Mouse (Mus musculus): Measurements from ENCODE around the gene Adipoq.

Adipoq gene

GRCm38 (mm10) chr16:23103038-23103745 lies 43.1 kb upstream of the Adipoq start:
- Histone ChIP-seq H3K27me3 (ENCODE audit: insufficient read depth, low read length) (no peaks in the 10 kb centered on the region), H3K4me1 (replicated peaks; ENCODE audit: low read depth, low read length) (peaks cover 58% of the 10 kb centered on the region), H3K4me3 (replicated peaks; ENCODE audit: low read length) (peak overlapping the region; percentile 82), H3K9me3 (ENCODE audit: low read length) (no peaks in the 10 kb centered on the region), H3K36me3 (ENCODE audit: insufficient read depth, low read length) (peaks cover 6% of the 10 kb centered on the region)
- no peak for TF ChIP-seq POU5F1 (IDR thresholded peaks at IDR 0.05; ENCODE audit: borderline replicate concordance, low read length)
- no peak; the same call in 1 of the 2 replicates for TF ChIP-seq NANOG (IDR thresholded peaks at IDR 0.05; ENCODE audit: borderline replicate concordance, low read length)
- no peak for TF ChIP-seq CTCF (conservative IDR thresholded peaks at IDR 0.05; ENCODE audit: low read length)

- peak overlapping the region; percentile 82 for H3K4me3 ChIP-seq (replicated peaks; ENCODE audit: low read length)
- TF ChIP-seq CTCF (conservative IDR thresholded peaks at IDR 0.05; ENCODE audit: low read length) (no peak), POU5F1 (IDR thresholded peaks at IDR 0.05; ENCODE audit: borderline replicate concordance, low read length) (no peak), NANOG (IDR thresholded peaks at IDR 0.05; ENCODE audit: borderline replicate concordance, low read length) (no peak)
- no peaks in the 10 kb centered on the region for H3K27me3 ChIP-seq (ENCODE audit: insufficient read depth, low read length)
- no peaks in the 10 kb centered on the region for H3K9me3 ChIP-seq (ENCODE audit: low read length)
- peaks cover 52% of the 10 kb centered on the region for H3K4me1 ChIP-seq (replicated peaks; ENCODE audit: low read depth, low read length)
- H3K36me3 ChIP-seq (ENCODE audit: insufficient read depth, low read length): peaks cover 12% of the 10 kb centered on the region
Measured at GRCm38 (mm10) chr16:23103841-23104240, 42.5 kb upstream of the Adipoq start.

- no peaks in the 10 kb centered on the region for H3K27me3 ChIP-seq (ENCODE audit: insufficient read depth, low read length)
- H3K4me1 ChIP-seq (replicated peaks; ENCODE audit: low read depth, low read length): peaks cover 43% of the 10 kb centered on the region
- H3K9me3 ChIP-seq (ENCODE audit: low read length): no peaks in the 10 kb centered on the region
- H3K36me3 ChIP-seq (ENCODE audit: insufficient read depth, low read length): peaks cover 35% of the 10 kb centered on the region
- peak overlapping the region; percentile 100 for H3K4me3 ChIP-seq (replicated peaks; ENCODE audit: low read length)
- TF ChIP-seq POU5F1 (IDR thresholded peaks at IDR 0.05; ENCODE audit: borderline replicate concordance, low read length) (no peak), NANOG (IDR thresholded peaks at IDR 0.05; ENCODE audit: borderline replicate concordance, low read length) (no peak)
Measured at GRCm38 (mm10) chr16:23106121-23106520, 40.2 kb upstream of the Adipoq start.

- Histone ChIP-seq H3K4me1 (replicated peaks; ENCODE audit: low read depth, low read length) (peaks cover 36% of the 10 kb centered on the region), H3K9me3 (ENCODE audit: low read length) (no peaks in the 10 kb centered on the region), H3K27me3 (ENCODE audit: insufficient read depth, low read length) (no peaks in the 10 kb centered on the region), H3K36me3 (ENCODE audit: insufficient read depth, low read length) (peaks cover 48% of the 10 kb centered on the region), H3K4me3 (replicated peaks; ENCODE audit: low read length) (peak within 1 kb of the TSS; percentile 100)
- TF ChIP-seq CTCF (conservative IDR thresholded peaks at IDR 0.05; ENCODE audit: low read length): no peak
- no peak for TF ChIP-seq POU5F1 (IDR thresholded peaks at IDR 0.05; ENCODE audit: borderline replicate concordance, low read length)
- no peak for TF ChIP-seq NANOG (IDR thresholded peaks at IDR 0.05; ENCODE audit: borderline replicate concordance, low read length)
Measured at GRCm38 (mm10) chr16:23107231-23107942, 38.9 kb upstream of the Adipoq start, which contains the start of gene Eif4a2. Gene Eif4a2, plus strand, starts transcription at chr16:23107444.

- Histone ChIP-seq H3K27me3 (ENCODE audit: insufficient read depth, low read length) (no peaks in the 10 kb centered on the region), H3K9me3 (ENCODE audit: low read length) (no peaks in the 10 kb centered on the region), H3K36me3 (ENCODE audit: insufficient read depth, low read length) (peaks cover 55% of the 10 kb centered on the region), H3K4me3 (replicated peaks; ENCODE audit: low read length) (peak overlapping the region; percentile 100), H3K4me1 (replicated peaks; ENCODE audit: low read depth, low read length) (peaks cover 41% of the 10 kb centered on the region)
- no peak for TF ChIP-seq NANOG (IDR thresholded peaks at IDR 0.05; ENCODE audit: borderline replicate concordance, low read length)
- no peak for TF ChIP-seq CTCF (conservative IDR thresholded peaks at IDR 0.05; ENCODE audit: low read length)
- TF ChIP-seq POU5F1 (IDR thresholded peaks at IDR 0.05; ENCODE audit: borderline replicate concordance, low read length): no peak
Measured at GRCm38 (mm10) chr16:23107946-23108759, 38.2 kb upstream of the Adipoq start.

- no peak for TF ChIP-seq POU5F1 (IDR thresholded peaks at IDR 0.05; ENCODE audit: borderline replicate concordance, low read length)
- no peak for TF ChIP-seq NANOG (IDR thresholded peaks at IDR 0.05; ENCODE audit: borderline replicate concordance, low read length)
- no peak for TF ChIP-seq CTCF (conservative IDR thresholded peaks at IDR 0.05; ENCODE audit: low read length)
- no peaks in the 10 kb centered on the region for H3K27me3 ChIP-seq (ENCODE audit: insufficient read depth, low read length)
- H3K4me3 ChIP-seq (replicated peaks; ENCODE audit: low read length): peak overlapping the region; percentile 100
- H3K9me3 ChIP-seq (ENCODE audit: low read length): no peaks in the 10 kb centered on the region
- peaks cover 60% of the 10 kb centered on the region for H3K36me3 ChIP-seq (ENCODE audit: insufficient read depth, low read length)
- peaks cover 33% of the 10 kb centered on the region for H3K4me1 ChIP-seq (replicated peaks; ENCODE audit: low read depth, low read length)
Measured at GRCm38 (mm10) chr16:23108943-23109342, 37.4 kb upstream of the Adipoq start.

- H3K36me3 ChIP-seq (ENCODE audit: insufficient read depth, low read length): peaks cover 67% of the 10 kb centered on the region
- TF ChIP-seq POU5F1 (IDR thresholded peaks at IDR 0.05; ENCODE audit: borderline replicate concordance, low read length) (no peak), CTCF (conservative IDR thresholded peaks at IDR 0.05; ENCODE audit: low read length) (no peak), NANOG (IDR thresholded peaks at IDR 0.05; ENCODE audit: borderline replicate concordance, low read length) (no peak)
- peaks cover 27% of the 10 kb centered on the region for H3K4me1 ChIP-seq (replicated peaks; ENCODE audit: low read depth, low read length)
- H3K4me3 ChIP-seq (replicated peaks; ENCODE audit: low read length): peak overlapping the region; percentile 100
- no peaks in the 10 kb centered on the region for H3K27me3 ChIP-seq (ENCODE audit: insufficient read depth, low read length)
- H3K9me3 ChIP-seq (ENCODE audit: low read length): no peaks in the 10 kb centered on the region
Measured at GRCm38 (mm10) chr16:23109350-23110280, 36.7 kb upstream of the Adipoq start.
